Mouse (Mus musculus): ENCODE results near the gene Rara. TPM values are rescaled to one million over a fixed set of nuclear protein-coding genes. Genes with fewer than 3 reads are reported as not detected.
"Not testable (repeated sequence)": the region's sequence is repeated elsewhere in the genome, so short reads cannot be mapped to it uniquely, and the experiment has no call there.

Gene Rara
- polyA plus RNA-seq, 1 experiment from 2014 or later, result 33.4 TPM

DNA sequence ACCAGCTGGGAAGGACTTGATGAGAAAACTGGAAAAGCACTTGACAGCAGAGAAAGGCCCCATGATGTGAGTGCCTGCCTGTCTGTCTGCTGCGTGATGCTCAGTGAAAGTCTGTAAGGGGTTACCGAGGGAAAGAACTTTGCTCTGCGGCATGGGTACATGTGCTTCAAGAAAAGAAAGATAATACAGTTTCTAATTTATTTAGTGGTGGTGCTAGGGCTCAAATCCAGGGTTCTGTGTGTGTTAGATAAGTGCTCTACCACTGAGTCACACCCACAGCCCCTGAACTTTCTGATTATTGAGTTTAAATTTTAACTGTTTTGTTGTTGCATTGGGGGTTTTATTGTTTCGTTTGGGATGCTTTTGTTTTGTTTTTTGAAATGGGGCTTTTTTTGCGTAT is 16.1 kb upstream of the Rara start:
- no peak overlapping the region for H3K4me2 ChIP-seq (ENCODE audit: low read length)
- peaks cover 9 to 24% of the 10 kb centered on the region in 2 experiments for H3K4me1 ChIP-seq (ENCODE audit: control insufficient read depth in 2 of 2, insufficient read depth in 2 of 2, low read length in 2 of 2)
- no peaks in the 10 kb centered on the region for H3K9me3 ChIP-seq (ENCODE audit: control insufficient read depth, low read length)
- H3K9ac ChIP-seq (ENCODE audit: low read length), result no peak overlapping the region
- H3K4me3 ChIP-seq (ENCODE audit: control insufficient read depth in 1 of 2, insufficient read depth in 1 of 2, low read depth in 1 of 2, low read length in 2 of 2), result no peak overlapping the region
- peaks cover 54% of the 10 kb centered on the region for H3K36me3 ChIP-seq (ENCODE audit: control insufficient read depth, insufficient read depth, low read length)
- no peak overlapping the region for H3K27ac ChIP-seq (replicated peaks in 1 of 2; ENCODE audit: control insufficient read depth in 1 of 2, insufficient read depth in 1 of 2, low read depth in 2 of 2, low read length in 2 of 2)
- no peaks in the 10 kb centered on the region for H3K27me3 ChIP-seq (ENCODE audit: control insufficient read depth, insufficient read depth, low read length)
- 86% methylated on average over 5 of the region's 5 CpGs for WGBS
- no peak for ATAC-seq (ENCODE audit: insufficient number of reproducible peaks, insufficient read depth, low FRiP score, low read depth)

- H3K4me1 ChIP-seq (ENCODE audit: control insufficient read depth in 2 of 2, insufficient read depth in 2 of 2, low read length in 2 of 2), result peaks cover 13 to 25% of the 10 kb centered on the region in 2 experiments
- H3K9ac ChIP-seq (ENCODE audit: low read length), result no peak overlapping the region
- H3K9me3 ChIP-seq (ENCODE audit: control insufficient read depth, low read length), result no peaks in the 10 kb centered on the region
- no peak overlapping the region for H3K27ac ChIP-seq (replicated peaks in 1 of 2; ENCODE audit: control insufficient read depth in 1 of 2, insufficient read depth in 1 of 2, low read depth in 2 of 2, low read length in 2 of 2)
- no peaks in the 10 kb centered on the region for H3K27me3 ChIP-seq (ENCODE audit: control insufficient read depth, insufficient read depth, low read length)
- H3K36me3 ChIP-seq (ENCODE audit: control insufficient read depth, insufficient read depth, low read length), result peaks cover 75% of the 10 kb centered on the region
- no peak overlapping the region for H3K4me2 ChIP-seq (ENCODE audit: low read length)
- H3K4me3 ChIP-seq (ENCODE audit: control insufficient read depth in 1 of 2, insufficient read depth in 1 of 2, low read depth in 1 of 2, low read length in 2 of 2), result no peak overlapping the region
- ATAC-seq (ENCODE audit: insufficient number of reproducible peaks, insufficient read depth, low FRiP score, low read depth), result no peak
- WGBS, result 74% methylated on average over 11 of the region's 11 CpGs
These were observed 13.4 kb upstream of the Rara start for GRCm38 (mm10) chr11:98914196-98914595.

DNA sequence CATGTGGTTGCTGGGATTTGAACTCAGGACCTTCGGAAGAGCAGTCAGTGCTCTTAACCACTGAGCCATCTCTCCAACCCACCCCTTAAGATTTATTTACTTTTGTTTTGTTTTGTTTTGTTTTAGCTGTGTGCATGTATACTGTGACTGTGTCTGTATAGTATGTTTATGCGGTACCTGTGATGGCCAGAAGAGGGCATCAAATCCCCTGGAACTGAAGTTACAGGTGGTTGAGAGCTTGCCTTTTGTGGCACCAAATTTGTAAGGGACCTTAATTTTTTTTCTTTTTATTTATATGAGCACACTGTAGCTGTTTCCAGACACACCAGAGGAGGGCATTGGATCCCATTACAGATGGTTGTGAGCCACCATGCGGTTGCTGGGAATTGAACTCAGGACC is 11.2 kb upstream of the Rara start:
- ATAC-seq (ENCODE audit: insufficient number of reproducible peaks, insufficient read depth, low FRiP score, low read depth); H3K27ac ChIP-seq (replicated peaks in 1 of 2; ENCODE audit: control insufficient read depth in 1 of 2, insufficient read depth in 1 of 2, low read depth in 2 of 2, low read length in 2 of 2); H3K9me3 ChIP-seq (ENCODE audit: control insufficient read depth, low read length); H3K4me3 ChIP-seq (ENCODE audit: control insufficient read depth in 1 of 2, insufficient read depth in 1 of 2, low read depth in 1 of 2, low read length in 2 of 2); H3K9ac ChIP-seq (ENCODE audit: low read length); H3K27me3 ChIP-seq (ENCODE audit: control insufficient read depth, insufficient read depth, low read length); H3K4me2 ChIP-seq (ENCODE audit: low read length): not testable (repeated sequence)
- 93% methylated on average over 3 of the region's 3 CpGs for WGBS
- H3K4me1 ChIP-seq (ENCODE audit: control insufficient read depth in 2 of 2, insufficient read depth in 2 of 2, low read length in 2 of 2), result peaks cover 9 to 16% of the 10 kb centered on the region in 2 experiments; a peak in 3 of 4 replicates
- peaks cover 90% of the 10 kb centered on the region for H3K36me3 ChIP-seq (ENCODE audit: control insufficient read depth, insufficient read depth, low read length)

DNA sequence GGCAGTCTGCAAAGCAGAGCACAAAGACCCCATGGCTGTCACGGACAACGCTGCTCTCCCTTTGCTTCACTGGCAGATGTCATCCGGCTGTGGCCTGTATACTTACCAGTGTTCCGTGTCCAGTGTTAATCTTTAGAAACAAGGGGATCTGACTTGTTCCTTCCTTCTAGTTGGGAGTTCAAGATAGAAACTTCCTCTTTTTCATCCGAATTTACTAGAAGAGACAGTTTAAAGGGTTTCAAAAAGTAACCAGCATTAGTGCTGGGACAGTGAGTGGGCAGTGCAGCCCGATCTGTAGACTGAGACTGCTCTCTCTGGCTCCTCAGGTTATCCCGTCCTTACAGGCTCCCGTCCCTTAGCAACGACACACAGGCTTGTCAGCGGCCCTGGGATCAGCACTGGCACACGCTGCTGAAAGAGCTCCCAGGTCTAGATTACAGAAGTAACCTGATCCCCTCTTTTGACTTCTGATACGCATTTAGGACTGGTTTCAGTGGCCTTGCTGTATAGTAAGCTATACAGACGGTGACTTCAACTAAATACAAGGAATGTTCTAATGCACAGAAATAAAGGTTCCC is 10.1 kb upstream of the Rara start:
- Histone ChIP-seq H3K27ac (replicated peaks in 1 of 2; ENCODE audit: control insufficient read depth in 1 of 2, insufficient read depth in 1 of 2, low read depth in 2 of 2, low read length in 2 of 2) (peak overlapping the region in 1 of 2 experiments; percentile 29; a peak in 1 of 4 replicates), H3K4me2 (ENCODE audit: low read length) (peak overlapping the region; percentile 11; the same call in 1 of the 2 replicates), H3K4me1 (ENCODE audit: control insufficient read depth in 2 of 2, insufficient read depth in 2 of 2, low read length in 2 of 2) (peaks cover 10 to 18% of the 10 kb centered on the region in 2 experiments; a peak in 3 of 4 replicates), H3K9me3 (ENCODE audit: control insufficient read depth, low read length) (no peaks in the 10 kb centered on the region), H3K27me3 (ENCODE audit: control insufficient read depth, insufficient read depth, low read length) (no peaks in the 10 kb centered on the region), H3K36me3 (ENCODE audit: control insufficient read depth, insufficient read depth, low read length) (peaks cover 82% of the 10 kb centered on the region), H3K4me3 (ENCODE audit: control insufficient read depth in 1 of 2, insufficient read depth in 1 of 2, low read depth in 1 of 2, low read length in 2 of 2) (no peak overlapping the region), H3K9ac (ENCODE audit: low read length) (peak overlapping the region; percentile 16; the same call in 1 of the 2 replicates)
- WGBS, result 40% methylated on average over 13 of the region's 13 CpGs
- peak; percentile 71; the same call in 1 of the 2 replicates for ATAC-seq (ENCODE audit: insufficient number of reproducible peaks, insufficient read depth, low FRiP score, low read depth)

DNA sequence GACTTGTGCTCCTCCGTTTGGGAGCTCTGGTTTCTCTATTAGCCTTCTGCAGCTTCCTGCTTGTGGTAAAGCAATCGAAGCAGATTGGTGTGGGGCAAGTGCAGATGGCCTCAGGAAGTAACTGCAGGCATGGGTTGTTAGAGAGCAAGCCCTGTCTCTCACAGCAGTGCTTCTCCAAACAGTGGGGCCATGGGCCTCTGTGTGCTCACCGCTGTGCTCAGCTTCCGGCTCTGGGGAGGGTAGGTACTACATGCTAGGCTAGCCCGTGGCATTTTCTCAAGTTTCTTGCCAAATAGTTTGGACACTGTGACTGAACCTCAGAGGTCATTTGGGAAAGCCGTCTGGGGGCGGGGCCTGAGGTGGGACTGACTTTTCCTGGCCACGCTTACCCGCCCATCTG is 9.4 kb upstream of the Rara start:
- H3K36me3 ChIP-seq (ENCODE audit: control insufficient read depth, insufficient read depth, low read length), result peaks cover 76% of the 10 kb centered on the region
- no peaks in the 10 kb centered on the region for H3K27me3 ChIP-seq (ENCODE audit: control insufficient read depth, insufficient read depth, low read length)
- no peak for ATAC-seq (ENCODE audit: insufficient number of reproducible peaks, insufficient read depth, low FRiP score, low read depth)
- 72% methylated on average over 9 of the region's 9 CpGs for WGBS
- no peak overlapping the region; the same call in 1 of the 2 replicates for H3K9ac ChIP-seq (ENCODE audit: low read length)
- H3K4me3 ChIP-seq (ENCODE audit: control insufficient read depth in 1 of 2, insufficient read depth in 1 of 2, low read depth in 1 of 2, low read length in 2 of 2), result no peak overlapping the region
- H3K27ac ChIP-seq (replicated peaks in 1 of 2; ENCODE audit: control insufficient read depth in 1 of 2, insufficient read depth in 1 of 2, low read depth in 2 of 2, low read length in 2 of 2), result peak overlapping the region in 1 of 2 experiments; percentile 29; a peak in 1 of 4 replicates
- no peaks in the 10 kb centered on the region for H3K9me3 ChIP-seq (ENCODE audit: control insufficient read depth, low read length)
- peaks cover 12 to 25% of the 10 kb centered on the region in 2 experiments; a peak in 3 of 4 replicates for H3K4me1 ChIP-seq (ENCODE audit: control insufficient read depth in 2 of 2, insufficient read depth in 2 of 2, low read length in 2 of 2)
- no peak overlapping the region for H3K4me2 ChIP-seq (ENCODE audit: low read length)

DNA sequence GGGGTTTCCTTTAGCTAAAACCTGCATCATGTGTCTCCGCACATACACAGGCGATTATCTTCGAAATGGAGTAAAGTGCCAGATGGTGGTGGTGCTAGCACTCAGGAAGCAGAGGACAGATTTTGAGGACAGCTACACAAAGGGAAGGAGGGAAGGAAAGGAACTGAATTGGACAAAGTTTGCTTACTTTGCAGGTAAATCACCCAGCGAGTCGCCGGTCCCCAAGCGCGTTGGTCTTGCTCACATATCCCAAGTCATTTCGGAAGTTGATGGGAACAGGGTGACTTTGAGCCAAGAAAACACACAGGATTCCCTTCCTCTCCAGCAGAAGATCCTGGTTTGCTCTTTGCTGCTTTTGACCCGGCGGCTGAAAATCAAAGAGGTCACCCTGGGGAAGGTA is 8.6 kb upstream of the Rara start:
- no peak for ATAC-seq (ENCODE audit: insufficient number of reproducible peaks, insufficient read depth, low FRiP score, low read depth)
- no peak overlapping the region for H3K27ac ChIP-seq (replicated peaks in 1 of 2; ENCODE audit: control insufficient read depth in 1 of 2, insufficient read depth in 1 of 2, low read depth in 2 of 2, low read length in 2 of 2)
- no peak overlapping the region for H3K4me2 ChIP-seq (ENCODE audit: low read length)
- peaks cover 13 to 25% of the 10 kb centered on the region in 2 experiments; a peak in 3 of 4 replicates for H3K4me1 ChIP-seq (ENCODE audit: control insufficient read depth in 2 of 2, insufficient read depth in 2 of 2, low read length in 2 of 2)
- no peaks in the 10 kb centered on the region for H3K9me3 ChIP-seq (ENCODE audit: control insufficient read depth, low read length)
- WGBS, result 95% methylated on average over 11 of the region's 11 CpGs
- H3K27me3 ChIP-seq (ENCODE audit: control insufficient read depth, insufficient read depth, low read length), result no peaks in the 10 kb centered on the region
- peaks cover 68% of the 10 kb centered on the region for H3K36me3 ChIP-seq (ENCODE audit: control insufficient read depth, insufficient read depth, low read length)
- no peak overlapping the region for H3K9ac ChIP-seq (ENCODE audit: low read length)
- H3K4me3 ChIP-seq (ENCODE audit: control insufficient read depth in 1 of 2, insufficient read depth in 1 of 2, low read depth in 1 of 2, low read length in 2 of 2), result no peak overlapping the region

DNA sequence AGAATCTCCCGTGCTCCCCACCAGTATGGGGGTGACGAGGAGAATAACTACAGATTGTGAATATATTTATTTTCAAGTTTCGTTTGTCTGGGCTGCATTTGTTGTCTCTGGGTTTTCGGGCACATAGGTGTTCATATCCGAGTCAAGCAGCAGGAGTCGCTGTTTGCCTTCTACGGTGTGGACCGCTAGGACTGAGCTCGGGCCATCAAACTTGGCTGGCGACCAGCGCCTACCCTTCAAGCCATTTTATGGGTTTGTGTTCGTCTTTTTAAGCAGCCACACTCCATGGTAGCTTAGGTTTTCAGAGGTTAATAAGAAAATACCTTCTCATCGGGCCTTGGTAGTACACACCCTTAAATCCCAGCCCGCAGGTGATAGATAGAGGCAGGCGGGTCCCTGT is 5.8 kb upstream of the Rara start:
- peaks cover 42% of the 10 kb centered on the region for H3K36me3 ChIP-seq (ENCODE audit: control insufficient read depth, insufficient read depth, low read length)
- WGBS, result 49% methylated on average over 15 of the region's 15 CpGs
- H3K4me1 ChIP-seq (ENCODE audit: control insufficient read depth in 2 of 2, insufficient read depth in 2 of 2, low read length in 2 of 2), result peaks cover 31 to 47% of the 10 kb centered on the region in 2 experiments
- H3K9ac ChIP-seq (ENCODE audit: low read length); H3K27me3 ChIP-seq (ENCODE audit: control insufficient read depth, insufficient read depth, low read length); H3K4me3 ChIP-seq (ENCODE audit: control insufficient read depth in 1 of 2, insufficient read depth in 1 of 2, low read depth in 1 of 2, low read length in 2 of 2); ATAC-seq (ENCODE audit: insufficient number of reproducible peaks, insufficient read depth, low FRiP score, low read depth); H3K4me2 ChIP-seq (ENCODE audit: low read length); H3K27ac ChIP-seq (replicated peaks in 1 of 2; ENCODE audit: control insufficient read depth in 1 of 2, insufficient read depth in 1 of 2, low read depth in 2 of 2, low read length in 2 of 2); H3K9me3 ChIP-seq (ENCODE audit: control insufficient read depth, low read length): not testable (repeated sequence)

- ATAC-seq (ENCODE audit: insufficient number of reproducible peaks, insufficient read depth, low FRiP score, low read depth); H3K9ac ChIP-seq (ENCODE audit: low read length); H3K9me3 ChIP-seq (ENCODE audit: control insufficient read depth, low read length); H3K4me2 ChIP-seq (ENCODE audit: low read length); H3K27me3 ChIP-seq (ENCODE audit: control insufficient read depth, insufficient read depth, low read length); H3K4me3 ChIP-seq (ENCODE audit: control insufficient read depth in 1 of 2, insufficient read depth in 1 of 2, low read depth in 1 of 2, low read length in 2 of 2): not testable (repeated sequence)
- peaks cover 28 to 45% of the 10 kb centered on the region in 2 experiments for H3K4me1 ChIP-seq (ENCODE audit: control insufficient read depth in 2 of 2, insufficient read depth in 2 of 2, low read length in 2 of 2)
- 47% methylated on average over 10 of the region's 10 CpGs for WGBS
- peaks cover 37% of the 10 kb centered on the region for H3K36me3 ChIP-seq (ENCODE audit: control insufficient read depth, insufficient read depth, low read length)
- H3K27ac ChIP-seq (replicated peaks in 1 of 2; ENCODE audit: control insufficient read depth in 1 of 2, insufficient read depth in 1 of 2, low read depth in 2 of 2, low read length in 2 of 2), result peak overlapping the region in 1 of 2 experiments; percentile 9; a peak in 1 of 4 replicates
These were observed 5.3 kb upstream of the Rara start for GRCm38 (mm10) chr11:98922307-98922706.
